Mouse (Mus musculus): ENCODE results near the gene Smagp. TPM values are rescaled to one million over a fixed set of nuclear protein-coding genes. Genes with fewer than 3 reads are reported as not detected.

Smagp gene
- total RNA-seq, 2 experiments from 2014 or later = 1.0 to 4.8 TPM

DNA sequence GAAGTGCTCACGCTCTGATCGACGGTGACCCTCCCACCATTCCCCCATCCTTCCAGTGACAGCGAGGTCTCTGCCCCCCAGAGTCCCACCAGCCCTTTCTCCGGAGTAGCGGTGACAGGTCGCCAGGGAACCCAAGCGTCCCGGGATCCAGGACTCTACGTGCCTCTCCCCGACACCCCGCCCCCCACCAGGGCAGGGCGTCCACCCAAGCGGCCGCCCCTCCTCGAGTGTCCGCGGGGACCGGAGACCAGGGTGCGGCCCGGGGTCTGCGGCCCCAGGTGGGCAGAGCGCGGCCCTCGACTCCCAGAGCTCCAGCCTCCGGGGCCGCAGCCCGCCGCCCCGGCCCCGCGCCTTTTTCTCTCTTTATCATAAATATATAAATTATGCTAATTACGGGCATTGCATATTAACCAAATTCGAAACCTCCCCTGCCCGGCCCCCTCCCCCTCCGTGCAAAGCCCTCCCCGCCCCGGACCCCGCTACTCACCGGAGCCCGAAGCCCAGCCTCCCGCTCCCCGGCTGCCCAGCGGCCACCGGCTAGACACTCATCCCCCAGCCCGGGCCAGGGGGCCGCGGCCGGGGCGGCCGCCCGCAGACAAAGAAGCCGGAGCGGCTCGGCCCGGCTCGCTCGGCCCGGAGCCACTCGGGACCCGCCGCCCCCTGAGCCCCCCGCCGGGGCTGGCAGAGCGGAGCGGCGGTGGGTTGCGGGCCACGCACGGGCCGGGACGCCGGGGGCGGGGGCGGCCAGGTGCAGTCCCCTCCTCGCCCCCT, 37.3 kb downstream of the Smagp start, which contains the start of gene Pou6f1:
Gene Pou6f1, minus strand, starts transcription at position 709 of the 771 bp plus-strand sequence.
- ATAC-seq (replicated peaks; ENCODE audit: low FRiP score, poor library complexity, severe bottlenecking) = no peak

DNA sequence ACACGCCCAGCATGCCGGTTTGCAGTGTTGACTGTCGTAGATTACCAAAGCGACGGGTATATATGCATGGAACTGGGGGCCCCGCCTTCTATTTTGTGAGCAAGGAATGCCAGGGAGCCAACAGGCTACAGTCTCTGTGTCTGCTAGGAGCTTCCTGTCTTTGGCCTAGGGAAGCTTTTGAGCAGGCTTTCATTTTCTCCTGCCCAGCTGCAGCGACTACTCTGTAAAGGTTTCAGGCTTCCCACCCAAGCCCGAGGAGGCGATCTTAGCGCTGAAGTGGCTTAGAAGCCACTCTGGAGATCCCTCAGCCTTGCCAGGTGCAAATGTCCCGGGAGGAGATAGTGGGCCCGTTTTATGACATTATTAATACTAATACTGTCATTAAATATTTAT, 37.9 kb downstream of the Smagp start:
- no peak for ATAC-seq (replicated peaks; ENCODE audit: low FRiP score, poor library complexity, severe bottlenecking)

DNA sequence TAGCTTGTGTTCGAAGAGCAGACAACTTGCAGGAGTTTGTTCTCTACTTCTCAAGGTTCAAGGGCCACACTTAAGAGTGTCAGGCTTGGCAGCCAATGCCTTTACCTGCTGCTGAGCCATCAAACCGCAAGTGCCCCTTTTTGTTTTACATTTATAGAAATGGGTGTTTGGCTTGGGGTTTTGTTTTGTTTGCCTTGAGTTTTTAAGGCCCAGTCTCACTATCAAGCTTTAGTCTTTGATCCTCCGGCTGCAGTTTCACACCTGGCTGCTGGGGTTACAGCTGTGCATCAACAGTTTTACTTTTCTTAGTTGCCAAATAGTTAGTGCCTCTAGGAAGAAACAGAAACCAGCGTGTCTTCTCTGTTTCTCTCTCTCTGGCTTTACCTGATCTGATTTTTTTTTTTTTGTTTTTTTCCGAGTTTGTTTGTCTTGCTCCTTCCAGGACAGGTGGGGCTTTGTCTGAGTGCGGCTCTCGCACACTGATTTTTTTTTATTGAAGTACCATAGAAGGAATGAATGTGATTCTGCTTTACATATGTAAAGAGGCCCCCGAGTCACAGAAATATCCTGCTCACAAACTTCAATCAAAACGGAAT, 38.4 kb downstream of the Smagp start:
- no peak for ATAC-seq (replicated peaks; ENCODE audit: low FRiP score, poor library complexity, severe bottlenecking)

DNA sequence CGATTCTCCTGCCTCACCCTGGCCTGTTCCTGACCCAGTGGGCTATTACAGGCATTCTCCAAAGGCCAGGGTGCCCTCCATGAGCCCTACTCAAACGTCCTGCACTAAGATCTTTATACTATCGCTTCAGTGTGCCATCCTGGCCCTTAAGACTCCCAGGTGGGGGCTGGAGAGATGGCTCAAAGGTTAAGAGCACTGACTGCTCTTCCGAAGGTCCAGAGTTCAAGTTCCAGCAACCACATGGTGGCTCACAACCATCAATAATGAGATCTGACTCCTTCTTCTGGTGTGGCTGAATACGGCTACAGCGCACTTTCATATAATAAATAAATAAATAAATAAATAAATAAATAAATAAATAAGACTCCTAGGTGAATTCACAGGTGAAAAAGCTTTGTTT, 43.9 kb downstream of the Smagp start:
- no peak for ATAC-seq (replicated peaks; ENCODE audit: low FRiP score, poor library complexity, severe bottlenecking)

DNA sequence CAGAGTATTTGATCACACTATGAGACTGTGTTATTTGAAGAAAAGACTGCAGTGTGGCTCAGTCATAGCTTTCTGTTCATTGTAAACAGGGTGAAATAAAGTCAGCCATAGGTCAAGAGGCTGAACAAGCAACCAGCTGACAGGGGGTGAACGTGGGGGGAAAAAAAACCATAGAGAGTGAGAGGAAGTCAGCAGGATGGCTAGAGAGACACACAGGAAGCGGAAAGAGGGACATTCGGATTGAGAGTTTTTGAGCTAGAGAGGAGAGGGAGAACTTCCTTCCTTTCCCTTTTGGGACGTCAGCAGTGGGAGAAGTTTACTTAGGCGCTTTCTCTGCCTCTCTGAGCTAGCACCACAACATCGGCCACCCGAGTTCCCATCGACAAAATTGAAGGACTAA, 46.3 kb downstream of the Smagp start:
- no peak for ATAC-seq (replicated peaks; ENCODE audit: low FRiP score, poor library complexity, severe bottlenecking)

DNA sequence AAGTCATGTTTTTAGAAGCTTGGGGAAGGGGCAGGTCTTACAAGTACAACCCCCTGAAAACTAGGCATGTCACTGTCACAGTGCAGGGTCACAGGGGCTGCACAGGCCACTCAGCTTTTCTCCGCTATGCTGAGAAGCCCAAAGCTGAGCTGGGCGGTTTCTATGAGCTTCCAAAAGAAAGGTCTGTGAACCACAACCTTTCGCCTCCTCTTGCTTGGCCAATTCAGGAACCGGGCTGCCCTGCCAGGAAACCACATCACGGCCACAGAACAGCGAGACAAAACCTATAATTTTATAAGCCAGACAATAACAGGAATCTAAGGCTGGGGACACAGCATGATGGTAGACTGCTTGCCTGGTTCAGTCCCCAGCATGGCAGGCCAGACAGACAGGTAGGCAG, 48.4 kb downstream of the Smagp start:
- no peak for ATAC-seq (replicated peaks; ENCODE audit: low FRiP score, poor library complexity, severe bottlenecking)

DNA sequence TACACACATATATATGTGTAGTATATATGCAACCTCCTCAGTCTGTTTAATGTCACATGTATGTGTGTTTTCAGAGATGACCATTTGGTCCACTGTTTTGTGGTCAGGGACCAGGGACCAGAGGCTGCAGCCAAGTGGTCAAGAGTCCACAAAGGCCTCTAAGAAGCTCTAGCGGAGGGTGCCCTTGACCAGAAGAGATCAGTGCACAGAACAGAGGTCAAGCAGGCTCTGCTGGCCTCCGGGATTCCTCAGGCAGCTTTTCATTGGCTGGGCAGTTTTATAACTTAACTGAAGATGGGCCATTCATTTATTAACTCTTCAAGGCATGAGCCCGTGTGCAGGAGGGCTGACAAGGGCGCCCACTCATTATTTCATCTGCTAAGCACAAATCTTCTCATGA, 49.6 kb downstream of the Smagp start:
- no peak for ATAC-seq (replicated peaks; ENCODE audit: low FRiP score, poor library complexity, severe bottlenecking)

DNA sequence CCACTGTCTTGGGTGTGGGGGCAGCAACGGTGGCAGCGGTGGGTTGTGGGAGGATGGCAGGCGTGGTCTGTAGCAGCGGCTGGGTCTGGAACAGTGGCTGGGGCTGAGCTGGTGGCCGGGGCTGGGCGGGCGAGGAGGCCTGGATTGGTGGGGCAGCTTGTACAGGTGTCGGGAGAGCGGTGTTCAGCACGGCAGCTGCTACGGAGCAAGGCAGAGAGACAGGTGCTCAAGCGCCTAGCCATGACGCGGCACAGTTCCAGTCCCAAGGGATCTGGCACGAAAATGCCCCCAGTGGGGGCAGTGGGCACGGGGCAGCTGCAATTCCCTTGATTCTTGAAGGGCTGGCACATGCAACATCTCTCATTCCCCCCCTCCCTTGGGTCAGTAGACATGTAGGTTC, 50.8 kb downstream of the Smagp start:
- 0 out of 2 replicates have a peak, but pooled peaks have one; percentile 20 for ATAC-seq (replicated peaks; ENCODE audit: low FRiP score, poor library complexity, severe bottlenecking)

DNA sequence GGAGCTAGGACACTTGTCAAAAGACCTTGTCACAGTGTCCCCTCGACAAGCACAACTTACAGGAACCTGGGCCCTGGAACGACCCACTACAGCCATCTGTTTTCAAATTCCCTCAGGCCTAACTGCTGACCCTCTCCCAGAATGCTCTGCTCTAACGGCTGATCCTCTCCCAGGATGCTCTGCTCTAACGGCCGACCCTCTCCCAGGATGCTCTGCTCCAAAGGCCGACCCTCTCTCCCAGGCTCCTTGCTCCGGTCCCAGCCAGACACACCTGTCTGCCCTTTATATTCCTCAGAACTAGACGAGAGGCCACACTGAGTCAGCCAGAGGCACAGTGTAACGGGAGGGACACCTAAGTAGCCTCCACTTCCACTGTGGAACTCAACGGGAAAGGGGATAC, 56.6 kb downstream of the Smagp start:
- ATAC-seq (replicated peaks; ENCODE audit: low FRiP score, poor library complexity, severe bottlenecking) = no peak

DNA sequence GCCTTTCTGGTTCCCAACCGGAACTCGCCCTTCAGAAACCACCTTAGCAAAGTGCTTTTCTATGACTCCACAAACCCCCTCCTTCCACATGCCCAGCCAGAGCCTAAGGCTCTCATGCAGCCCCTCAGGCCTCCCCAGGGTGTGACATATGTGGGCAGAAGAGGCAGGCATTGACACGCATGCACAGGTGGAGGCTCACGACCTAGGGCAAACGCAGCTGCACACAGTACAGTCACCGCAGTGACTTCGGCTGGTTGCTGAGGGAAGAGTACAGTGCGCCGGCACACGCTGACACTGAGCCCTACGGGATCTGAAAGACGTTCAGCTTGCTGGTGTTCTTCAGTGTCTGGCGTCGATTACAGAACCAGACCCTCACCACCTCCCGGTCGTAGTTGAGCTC, 58.8 kb downstream of the Smagp start:
- no peak for ATAC-seq (replicated peaks; ENCODE audit: low FRiP score, poor library complexity, severe bottlenecking)

DNA sequence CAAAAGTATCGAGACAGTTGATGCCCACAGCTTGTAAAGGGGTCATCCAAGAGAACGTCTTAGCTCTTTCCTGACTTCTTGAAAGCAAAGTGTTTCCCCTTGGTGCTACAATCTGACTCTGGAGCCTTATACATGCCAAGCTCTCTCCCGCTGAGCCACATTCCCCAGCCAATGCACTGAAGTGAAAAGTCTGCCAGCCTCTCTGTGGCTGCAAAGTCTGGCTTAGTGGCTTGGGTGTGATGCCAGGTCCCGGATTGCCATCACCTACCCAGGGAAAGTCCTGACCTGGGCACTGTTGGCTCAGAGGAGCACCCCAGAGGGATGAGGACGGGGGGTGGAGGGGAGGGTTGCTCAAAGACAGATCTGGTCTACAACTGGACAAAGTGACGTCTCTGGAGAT, 59.9 kb downstream of the Smagp start:
- no peak for ATAC-seq (replicated peaks; ENCODE audit: low FRiP score, poor library complexity, severe bottlenecking)

DNA sequence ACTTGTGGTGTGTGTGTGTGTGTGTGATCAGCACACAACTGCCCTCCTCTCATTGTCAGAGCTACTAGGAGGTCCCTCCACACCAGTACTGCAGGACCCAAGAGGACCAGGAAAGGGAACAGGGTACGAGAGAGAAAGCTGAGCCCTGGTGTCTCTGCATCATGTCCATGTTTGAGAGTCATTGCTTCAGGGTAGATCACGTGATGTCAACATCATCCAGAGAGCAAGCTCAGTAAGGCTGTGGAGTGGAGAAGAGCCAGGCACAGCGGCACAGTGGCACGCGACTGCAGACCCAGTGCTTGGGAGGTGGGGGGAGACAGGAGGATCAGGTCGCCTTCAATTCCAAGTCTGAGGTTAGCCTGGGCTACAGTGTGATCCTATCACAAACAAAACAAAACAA, 60.3 kb downstream of the Smagp start:
- ATAC-seq (replicated peaks; ENCODE audit: low FRiP score, poor library complexity, severe bottlenecking) = no peak

DNA sequence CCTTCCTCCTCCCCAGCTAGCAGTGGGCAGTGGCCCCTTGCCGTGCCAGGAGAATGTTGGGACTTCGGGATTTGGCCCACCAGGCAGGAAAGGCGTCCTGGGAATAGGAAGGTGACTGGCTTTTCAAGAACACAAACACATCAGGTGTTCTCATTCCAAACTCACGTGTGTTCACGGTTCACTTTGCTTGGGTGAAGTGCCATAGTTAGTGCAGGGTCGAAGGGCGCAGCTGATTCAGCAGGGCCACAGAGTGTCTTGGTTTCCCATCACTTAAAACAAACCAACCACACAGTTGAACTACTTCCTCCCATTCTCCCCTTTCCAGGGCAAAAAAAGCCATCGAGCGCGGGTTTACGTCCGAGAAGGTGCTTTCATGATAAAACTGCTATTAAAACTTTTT, 61.4 kb downstream of the Smagp start:
- ATAC-seq (replicated peaks; ENCODE audit: low FRiP score, poor library complexity, severe bottlenecking) = no peak

DNA sequence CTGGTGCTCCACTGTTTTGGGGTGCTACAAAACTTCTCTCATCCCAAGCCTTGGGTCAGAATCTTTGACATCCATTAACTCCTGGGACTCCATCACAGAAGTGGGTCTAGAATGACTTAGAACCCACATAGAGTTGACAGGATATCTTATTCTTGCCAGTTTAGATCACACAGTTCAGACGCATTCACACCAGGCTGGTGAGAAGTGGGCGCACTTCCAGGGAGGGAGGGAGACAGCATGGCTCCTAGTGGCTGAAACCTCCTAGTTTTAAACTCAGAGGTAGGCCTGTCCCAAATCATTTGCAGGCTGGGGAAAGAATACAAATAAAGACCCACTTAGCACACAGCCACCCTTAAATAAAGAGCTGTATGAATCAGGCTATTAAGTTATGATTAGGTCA, 62.4 kb downstream of the Smagp start:
- no peak for ATAC-seq (replicated peaks; ENCODE audit: low FRiP score, poor library complexity, severe bottlenecking)

DNA sequence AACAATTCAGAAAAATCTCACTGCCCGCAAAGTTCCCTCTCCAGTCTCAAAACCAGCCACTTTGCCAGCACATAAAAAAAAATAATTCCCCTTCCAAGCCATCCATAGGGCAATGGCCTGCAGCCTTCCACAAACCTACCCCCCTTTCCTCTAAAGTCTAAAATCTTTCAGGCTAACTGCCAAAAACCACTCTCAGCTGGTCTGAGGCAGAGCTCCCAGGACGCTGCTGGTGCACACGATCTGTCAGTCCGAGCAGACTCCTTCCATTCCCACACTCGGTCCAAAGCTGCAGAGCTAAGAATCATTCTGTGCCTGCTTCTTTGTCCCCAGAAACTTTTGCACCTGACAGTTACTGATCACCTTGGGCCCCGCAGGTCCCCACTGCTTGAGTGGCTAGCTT, 62.8 kb downstream of the Smagp start:
- no peak for ATAC-seq (replicated peaks; ENCODE audit: low FRiP score, poor library complexity, severe bottlenecking)

Other genes with a start within 250 kb of the Smagp start
- not detected in 2 replicates for gene Gm5475, start 214.8 kb downstream of the Smagp start, total RNA-seq (2015; ENCODE audit: low replicate concordance)
- gene Gm5475, start 214.8 kb downstream of the Smagp start, total RNA-seq (2017; ENCODE audit: low replicate concordance) = not detected in 2 replicates
- 14.6 and 18.3 TPM in 2 replicates for gene Slc11a2, start 211.9 kb downstream of the Smagp start, total RNA-seq (2015; ENCODE audit: low replicate concordance)
- gene Slc11a2, start 211.9 kb downstream of the Smagp start, total RNA-seq (2017; ENCODE audit: low replicate concordance) = 20.1 and 23.8 TPM in 2 replicates
- 4.4 and 4.8 TPM in 2 replicates for gene Letmd1, start 167.9 kb downstream of the Smagp start, total RNA-seq (2015; ENCODE audit: low replicate concordance)
- 2.5 and 3.7 TPM in 2 replicates for gene Letmd1, start 167.9 kb downstream of the Smagp start, total RNA-seq (2017; ENCODE audit: low replicate concordance)
- 0.21 TPM in 1 of 2 replicates, not detected in the other for gene Csrnp2, start 141.5 kb downstream of the Smagp start, total RNA-seq (2015; ENCODE audit: low replicate concordance)
- gene Csrnp2, start 141.5 kb downstream of the Smagp start, total RNA-seq (2017; ENCODE audit: low replicate concordance) = 0.51 and 0.98 TPM in 2 replicates
- 2.1 and 4.8 TPM in 2 replicates for gene Tfcp2, start 84.9 kb downstream of the Smagp start, total RNA-seq (2015; ENCODE audit: low replicate concordance)
- 7.8 and 13.7 TPM in 2 replicates for gene Tfcp2, start 84.9 kb downstream of the Smagp start, total RNA-seq (2017; ENCODE audit: low replicate concordance)
- gene Pou6f1, start 37.0 kb downstream of the Smagp start, total RNA-seq (2015; ENCODE audit: low replicate concordance) = 1.2 and 1.9 TPM in 2 replicates
- 0.28 TPM in 1 of 2 replicates, not detected in the other for gene Pou6f1, start 37.0 kb downstream of the Smagp start, total RNA-seq (2017; ENCODE audit: low replicate concordance)
- gene Dazap2, start 21.6 kb downstream of the Smagp start, total RNA-seq (2015; ENCODE audit: low replicate concordance) = 183 and 206 TPM in 2 replicates
- gene Dazap2, start 21.6 kb downstream of the Smagp start, total RNA-seq (2017; ENCODE audit: low replicate concordance) = 81.3 and 93.7 TPM in 2 replicates
- 30.4 and 56.8 TPM in 2 replicates for gene Bin2, start 32.6 kb upstream of the Smagp start, total RNA-seq (2015; ENCODE audit: low replicate concordance)
- gene Bin2, start 32.6 kb upstream of the Smagp start, total RNA-seq (2017; ENCODE audit: low replicate concordance) = 32.1 and 37.9 TPM in 2 replicates
- gene Cela1, start 51.0 kb upstream of the Smagp start, total RNA-seq (2015; ENCODE audit: low replicate concordance) = 31.3 and 37.1 TPM in 2 replicates
- gene Cela1, start 51.0 kb upstream of the Smagp start, total RNA-seq (2017; ENCODE audit: low replicate concordance) = 12.3 and 20.9 TPM in 2 replicates
- 3.6 and 4.0 TPM in 2 replicates for gene Galnt6, start 92.4 kb upstream of the Smagp start, total RNA-seq (2015; ENCODE audit: low replicate concordance)
- gene Galnt6, start 92.4 kb upstream of the Smagp start, total RNA-seq (2017; ENCODE audit: low replicate concordance) = 4.5 and 4.9 TPM in 2 replicates
- under 0.01 and 1.3 TPM in 2 replicates for gene Slc4a8, start 124.8 kb upstream of the Smagp start, total RNA-seq (2015; ENCODE audit: low replicate concordance)
- gene Slc4a8, start 124.8 kb upstream of the Smagp start, total RNA-seq (2017; ENCODE audit: low replicate concordance) = 0.09 and 0.42 TPM in 2 replicates
- not detected in 2 replicates for gene Scn8a, start 232.9 kb upstream of the Smagp start, total RNA-seq (2015; ENCODE audit: low replicate concordance)
- gene Scn8a, start 232.9 kb upstream of the Smagp start, total RNA-seq (2017; ENCODE audit: low replicate concordance) = not detected in 2 replicates

All from erythroblast, adult 5-6 weeks (primary cell).